In genomic region chr2:131551701-131552620, GRCm38 (mm10) we compare ENCODE assay signal across 23 mouse cellular contexts. TPM values are rescaled to one million over a fixed set of nuclear protein-coding genes. Genes with fewer than 3 reads are reported as not detected.
DNase-seq lines count a peak whose midpoint lies in the region; ATAC-seq lines count a peak whose summit lies in the region.
"Had no signal": no experiment of that assay in that cellular context is flagged by ENCODE, and none has a peak within 500 bp of the region (broad histone marks: within the 10 kb centered on the region; RNA-seq: fewer than 3 reads in every experiment).

No protein-coding gene starts in this region.

- DNase-seq in heart, adult 18-20 months, result peak; percentile 34 to 59
- peak; percentile 44 for DNase-seq in 3T3-L1 (ENCODE audit: low read depth, low spot score)
- DNase-seq in adipocyte (ENCODE audit: low spot score), result peak; percentile 82
- DNase-seq in adrenal gland, postnatal 36 days, result peak; percentile 59 to 62
- DNase-seq in cerebellum, adult 9-11 months, result no peak
- DNase-seq in spleen, postnatal 36 days (ENCODE audit: low spot score in 2 of 2), result no peak
- DNase-seq in cerebellum, postnatal 14 days, result no peak
- DNase-seq: cerebellum, adult 11 months; cerebellum, postnatal 25 days; embryo, embryonic 11 days; kidney, adult 11 months; lung, postnatal 4 days; right cerebral cortex, postnatal 25 days; spleen, adult 18-20 months had no signal

- H3K27ac ChIP-seq in heart, embryonic 11.5 days (ENCODE audit: low read depth, low read length), result no peak overlapping the region
- H3K27ac ChIP-seq: embryonic facial prominence, embryonic 13.5 days; hindbrain, embryonic 10.5 days; kidney, embryonic 15.5 days; limb, embryonic 15.5 days; midbrain, embryonic 15.5 days; neural tube, embryonic 12.5 days had no signal

- no peak overlapping the region for H3K4me2 ChIP-seq in heart, embryonic 11.5 days
- H3K4me2 ChIP-seq: embryonic facial prominence, embryonic 13.5 days; kidney, embryonic 15.5 days; limb, embryonic 15.5 days; midbrain, embryonic 15.5 days; neural tube, embryonic 12.5 days had no signal

- no peak overlapping the region for H3K4me3 ChIP-seq in heart, embryonic 11.5 days (ENCODE audit: low read depth, low read length)
- H3K4me3 ChIP-seq: embryonic facial prominence, embryonic 13.5 days; erythroblast, embryonic 14.5 days; hindbrain, embryonic 10.5 days; kidney, embryonic 15.5 days; limb, embryonic 15.5 days; midbrain, embryonic 15.5 days; neural tube, embryonic 12.5 days had no signal

- peaks cover 77% of the 10 kb centered on the region for H3K27me3 ChIP-seq in heart, embryonic 11.5 days (ENCODE audit: control insufficient read depth, insufficient read depth, low read length)

- WGBS in heart, embryonic 11.5 days (ENCODE audit: insufficient replicate concordance), result 52% methylated on average over 7 of the region's 7 CpGs

- ATAC-seq in heart, embryonic 11.5 days (replicated peaks; ENCODE audit: insufficient number of reproducible peaks, low FRiP score, low TSS enrichment), result no peak
- ATAC-seq: forebrain, embryonic 14.5 days; midbrain, embryonic 15.5 days had no signal

- H3K36me3 ChIP-seq in heart, embryonic 11.5 days (ENCODE audit: control insufficient read depth, insufficient read depth, low read length), result no peaks in the 10 kb centered on the region
- H3K36me3 ChIP-seq: embryonic facial prominence, embryonic 13.5 days; hindbrain, embryonic 10.5 days; kidney, embryonic 15.5 days; limb, embryonic 15.5 days; midbrain, embryonic 15.5 days; neural tube, embryonic 12.5 days had no signal

- H3K9me3 ChIP-seq in heart, embryonic 11.5 days (replicated peaks; ENCODE audit: control insufficient read depth, low read length), result no peaks in the 10 kb centered on the region
- H3K9me3 ChIP-seq: embryonic facial prominence, embryonic 13.5 days; hindbrain, embryonic 10.5 days; kidney, embryonic 15.5 days; limb, embryonic 15.5 days; midbrain, embryonic 15.5 days; neural tube, embryonic 12.5 days had no signal

- no peak overlapping the region for H3K9ac ChIP-seq in heart, embryonic 11.5 days (ENCODE audit: low read depth, low read length)
- H3K9ac ChIP-seq: embryonic facial prominence, embryonic 13.5 days; kidney, embryonic 15.5 days; limb, embryonic 15.5 days; midbrain, embryonic 15.5 days; neural tube, embryonic 12.5 days had no signal

- H3K4me1 ChIP-seq in heart, embryonic 11.5 days (ENCODE audit: control insufficient read depth, insufficient read depth, low read length), result no peaks in the 10 kb centered on the region
- H3K4me1 ChIP-seq: neural tube, embryonic 12.5 days had no signal

RNA-seq across cellular contexts. Expression of gene Adra1d, which starts 10.1 kb away (rescaled TPM):
- total RNA-seq in heart, adult 18-20 months (2021), result 1 to 10 TPM; 3.4 to 4.1 TPM
- 0.34 and 0.50 TPM in 2 replicates for polyA plus RNA-seq in heart, embryonic 11.5 days (2014; fragmentation: Nextera tagmentation; extraction: Ambion mirVana)
- total RNA-seq in adrenal gland, postnatal 36 days (2021), result 10 to 100 TPM; 20.7 to 26.7 TPM
- polyA plus RNA-seq: erythroblast, embryonic 14.5 days; forebrain, embryonic 14.5 days had no signal

Comparison
In these comparisons a context has a peak if more than half of its experiments do, and no peak if none do; other contexts are left out.
1. DNase-seq: peak in heart, adult 18-20 months (2 of 2), 3T3-L1 (single experiment), adipocyte (single experiment) and adrenal gland, postnatal 36 days (2 of 2); none in cerebellum, adult 9-11 months (single experiment), spleen, postnatal 36 days (0 of 2) and cerebellum, postnatal 14 days (0 of 2).
2. RNA of gene Adra1d, which starts 10.1 kb away (total RNA-seq): 20.7 to 26.7 TPM in adrenal gland, postnatal 36 days; 3.4 to 4.1 TPM in heart, adult 18-20 months; every median in the first group is over 4 times any median in the second.